Mouse (Mus musculus): ENCODE measurements around the gene Zfp119b. TPM values are rescaled to one million over a fixed set of nuclear protein-coding genes. Genes with fewer than 3 reads are reported as not detected.
A peak's percentile ranks its signal among the peaks of the same experiment; 100 is the strongest.

The Zfp119b gene
- polyA plus RNA-seq, 1 experiment: 0.27 TPM

DNA sequence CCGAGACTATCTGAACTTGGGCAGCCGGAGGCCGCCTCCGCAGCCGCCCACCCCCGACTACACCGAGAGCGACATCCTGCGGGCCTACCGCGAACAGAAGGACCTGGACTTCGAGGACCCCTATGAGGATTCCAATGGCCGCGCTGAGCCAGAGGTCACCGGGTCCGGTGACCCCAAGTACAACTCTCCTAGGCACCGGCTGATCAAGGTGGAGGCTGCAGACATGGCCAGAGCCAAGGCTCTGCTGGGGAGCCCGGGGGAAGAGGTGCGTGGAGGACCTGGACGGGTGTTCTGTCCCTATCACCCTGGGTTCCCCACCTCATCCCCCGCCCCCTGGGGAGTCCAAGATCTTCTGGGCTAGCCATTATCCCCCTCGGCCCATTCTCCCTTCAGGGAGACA, 22.2 kb upstream of the Zfp119b start:
- no peak overlapping the region for H3K4me3 ChIP-seq (ENCODE audit: extremely low read depth, insufficient read depth, insufficient read length)
- no peak overlapping the region for H3K27ac ChIP-seq (ENCODE audit: insufficient read depth, low read length)
- H3K27me3 ChIP-seq (ENCODE audit: control insufficient read depth, insufficient read depth, low read length): peaks cover 10% of the 10 kb centered on the region
- TF ChIP-seq POLR2A (IDR thresholded peaks at IDR 0.05; ENCODE audit: low read depth, low read length) (no peak), CTCF (IDR thresholded peaks at IDR 0.05; ENCODE audit: extremely low read depth, insufficient read depth, insufficient read length, insufficient replicate concordance) (no peak)
- WGBS: 53% methylated on average over 22 of the region's 22 CpGs
- H3K4me1 ChIP-seq (ENCODE audit: control insufficient read depth, insufficient read depth, insufficient read length): peaks cover 4% of the 10 kb centered on the region
- DNase-seq (ENCODE audit: low read depth in 1 of 2, low spot score in 2 of 2): no peak
- H3K36me3 ChIP-seq (ENCODE audit: control insufficient read depth, insufficient read depth, low read length): peaks cover 10% of the 10 kb centered on the region

DNA sequence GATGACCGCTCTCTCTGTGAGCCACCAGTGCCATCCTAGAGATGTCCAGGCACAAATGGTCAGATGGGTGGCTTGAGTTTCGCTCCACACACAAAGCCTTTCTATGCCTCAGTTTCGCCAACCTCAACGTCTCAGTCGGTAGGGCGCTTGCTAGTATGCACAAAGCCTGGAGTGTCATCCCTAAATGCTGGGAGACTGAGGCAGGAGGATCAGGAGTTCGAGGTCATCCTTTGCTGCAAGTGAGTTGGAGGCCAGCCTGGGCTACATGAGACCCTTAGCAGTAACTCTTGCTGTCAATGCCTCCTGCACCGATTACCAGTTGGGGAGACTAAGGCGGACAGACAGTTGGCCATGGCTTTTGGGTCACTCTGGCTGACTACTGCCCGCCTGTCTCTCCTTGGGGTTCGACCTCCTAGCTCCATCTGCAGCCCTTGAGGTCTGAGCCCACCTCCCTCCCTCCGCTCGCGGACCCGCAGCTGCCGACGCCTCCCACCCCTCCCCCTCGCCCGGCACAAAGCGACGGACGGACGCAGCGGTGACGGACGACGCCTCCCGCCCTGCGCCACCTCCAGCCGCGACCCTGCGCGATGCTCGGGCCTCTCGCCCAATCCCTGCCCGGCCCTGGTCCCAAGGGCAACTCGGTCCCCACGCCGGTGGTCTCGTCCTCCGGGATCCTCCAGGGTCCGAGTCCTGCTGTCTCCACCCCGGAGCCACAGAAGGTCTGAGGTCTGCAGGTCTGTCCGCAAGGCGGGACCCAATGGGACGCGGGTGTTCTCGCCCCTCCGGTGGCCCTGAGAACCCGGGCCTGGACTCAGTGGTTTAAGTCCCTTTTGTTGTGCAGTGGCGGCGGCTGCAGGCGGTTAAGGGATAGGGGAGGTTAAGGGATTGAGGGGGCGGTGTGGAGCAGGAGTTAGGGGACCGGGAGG, 20.9 kb upstream of the Zfp119b start, which contains the start of gene Shd:
Shd (plus strand) TSS at position 502 of the 926 bp plus-strand sequence.
- H3K4me3 ChIP-seq (ENCODE audit: extremely low read depth, insufficient read depth, insufficient read length): peak within 1 kb of the TSS; percentile 33; the same call in 1 of the 2 replicates
- no peak within 1 kb of the TSS for H3K27ac ChIP-seq (ENCODE audit: insufficient read depth, low read length)
- TF ChIP-seq CTCF (IDR thresholded peaks at IDR 0.05; ENCODE audit: extremely low read depth, insufficient read depth, insufficient read length, insufficient replicate concordance): no peak
- peaks cover 10% of the 10 kb centered on the region for H3K27me3 ChIP-seq (ENCODE audit: control insufficient read depth, insufficient read depth, low read length)
- peaks cover 4% of the 10 kb centered on the region for H3K4me1 ChIP-seq (ENCODE audit: control insufficient read depth, insufficient read depth, insufficient read length)
- WGBS: 11% methylated on average over 50 of the region's 55 CpGs
- no peak for DNase-seq (ENCODE audit: low read depth in 1 of 2, low spot score in 2 of 2)
- peaks cover 18% of the 10 kb centered on the region for H3K36me3 ChIP-seq (ENCODE audit: control insufficient read depth, insufficient read depth, low read length)

DNA sequence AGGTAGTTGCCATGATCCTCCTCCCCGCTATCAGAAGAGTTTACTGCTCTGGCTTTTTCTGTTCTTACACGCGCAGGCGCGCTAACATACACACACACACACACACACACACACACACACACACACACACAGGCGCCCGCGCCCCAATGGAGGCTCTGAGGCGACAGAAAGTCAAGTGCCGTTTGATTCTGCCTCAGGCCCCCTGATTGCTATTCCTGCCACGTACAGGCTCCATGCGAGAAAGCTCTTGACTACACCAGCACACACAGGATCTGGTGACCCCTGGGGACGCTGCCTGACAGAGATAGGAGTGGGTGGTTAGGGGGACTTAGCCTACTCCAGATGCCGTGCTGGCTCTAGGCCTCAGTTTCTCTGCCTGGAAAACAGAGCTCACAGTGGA, 20.3 kb upstream of the Zfp119b start:
- 51% methylated on average over 14 of the region's 14 CpGs for WGBS
- H3K27me3 ChIP-seq (ENCODE audit: control insufficient read depth, insufficient read depth, low read length): peaks cover 10% of the 10 kb centered on the region

DNA sequence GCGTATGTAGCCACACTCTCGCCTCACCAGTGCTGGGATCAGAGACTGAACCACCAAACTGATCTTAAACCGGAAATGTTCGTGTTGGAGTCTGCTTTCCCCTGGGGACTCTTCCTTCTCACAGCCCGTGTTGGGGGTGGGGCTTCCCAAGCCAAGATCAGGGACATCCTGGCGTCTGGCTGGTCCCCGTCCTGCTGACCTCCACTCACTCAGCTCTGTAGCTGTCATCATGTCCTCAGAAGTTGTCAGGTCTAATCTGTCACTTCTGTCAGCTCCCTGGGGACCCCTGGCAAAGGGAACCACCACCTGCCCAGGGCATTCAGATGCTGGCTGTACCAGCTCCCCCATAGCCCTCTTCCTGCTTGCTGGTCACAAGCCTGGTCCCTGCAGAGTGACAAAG, 18.9 kb upstream of the Zfp119b start:
- peaks cover 28% of the 10 kb centered on the region for H3K36me3 ChIP-seq (ENCODE audit: control insufficient read depth, insufficient read depth, low read length)
- DNase-seq (ENCODE audit: low read depth in 1 of 2, low spot score in 2 of 2): no peak
- TF ChIP-seq CTCF (IDR thresholded peaks at IDR 0.05; ENCODE audit: extremely low read depth, insufficient read depth, insufficient read length, insufficient replicate concordance): no peak
- no peak for TF ChIP-seq POLR2A (IDR thresholded peaks at IDR 0.05; ENCODE audit: low read depth, low read length)
- H3K4me3 ChIP-seq (ENCODE audit: extremely low read depth, insufficient read depth, insufficient read length): no peak overlapping the region
- H3K27ac ChIP-seq (ENCODE audit: insufficient read depth, low read length): no peak overlapping the region
- peaks cover 10% of the 10 kb centered on the region for H3K27me3 ChIP-seq (ENCODE audit: control insufficient read depth, insufficient read depth, low read length)
- WGBS: 73% methylated on average over 7 of the region's 7 CpGs
- peaks cover 4% of the 10 kb centered on the region for H3K4me1 ChIP-seq (ENCODE audit: control insufficient read depth, insufficient read depth, insufficient read length)

More for the DNA sequence above, 20.3 kb upstream of the Zfp119b start:
- Histone ChIP-seq H3K4me3 (ENCODE audit: extremely low read depth, insufficient read depth, insufficient read length) (no peak overlapping the region), H3K4me1 (ENCODE audit: control insufficient read depth, insufficient read depth, insufficient read length) (peaks cover 4% of the 10 kb centered on the region), H3K27ac (ENCODE audit: insufficient read depth, low read length) (no peak overlapping the region), H3K36me3 (ENCODE audit: control insufficient read depth, insufficient read depth, low read length) (peaks cover 22% of the 10 kb centered on the region)
- DNase-seq (ENCODE audit: low read depth in 1 of 2, low spot score in 2 of 2): no peak
- no peak for TF ChIP-seq POLR2A (IDR thresholded peaks at IDR 0.05; ENCODE audit: low read depth, low read length)
- no peak for TF ChIP-seq CTCF (IDR thresholded peaks at IDR 0.05; ENCODE audit: extremely low read depth, insufficient read depth, insufficient read length, insufficient replicate concordance)

DNA sequence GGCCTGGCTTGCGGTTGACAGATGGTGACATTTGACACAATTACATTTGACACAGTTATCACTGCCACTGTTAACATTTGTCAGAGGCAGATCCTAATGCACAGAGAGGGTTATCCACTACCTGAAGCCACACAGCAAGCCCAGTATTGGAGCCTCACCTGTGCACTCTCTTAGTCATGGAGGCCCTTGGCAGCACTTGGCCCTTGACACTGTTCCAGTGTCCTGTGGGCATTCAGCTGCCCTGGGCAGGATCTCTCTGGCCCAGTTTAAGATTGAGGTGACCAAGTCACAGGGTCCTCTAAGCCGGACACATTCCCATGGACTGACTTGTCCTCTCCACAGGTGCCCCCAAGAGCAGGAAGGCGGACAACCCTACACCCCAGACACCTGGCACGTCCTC, 17.9 kb upstream of the Zfp119b start:
- no peak overlapping the region for H3K4me3 ChIP-seq (ENCODE audit: extremely low read depth, insufficient read depth, insufficient read length)
- WGBS: 93% methylated on average over 4 of the region's 4 CpGs
- TF ChIP-seq CTCF (IDR thresholded peaks at IDR 0.05; ENCODE audit: extremely low read depth, insufficient read depth, insufficient read length, insufficient replicate concordance): no peak
- no peak for TF ChIP-seq POLR2A (IDR thresholded peaks at IDR 0.05; ENCODE audit: low read depth, low read length)
- peaks cover 28% of the 10 kb centered on the region for H3K36me3 ChIP-seq (ENCODE audit: control insufficient read depth, insufficient read depth, low read length)
- DNase-seq (ENCODE audit: low read depth in 1 of 2, low spot score in 2 of 2): no peak
- peaks cover 10% of the 10 kb centered on the region for H3K27me3 ChIP-seq (ENCODE audit: control insufficient read depth, insufficient read depth, low read length)
- peaks cover 4% of the 10 kb centered on the region for H3K4me1 ChIP-seq (ENCODE audit: control insufficient read depth, insufficient read depth, insufficient read length)
- no peak overlapping the region for H3K27ac ChIP-seq (ENCODE audit: insufficient read depth, low read length)

DNA sequence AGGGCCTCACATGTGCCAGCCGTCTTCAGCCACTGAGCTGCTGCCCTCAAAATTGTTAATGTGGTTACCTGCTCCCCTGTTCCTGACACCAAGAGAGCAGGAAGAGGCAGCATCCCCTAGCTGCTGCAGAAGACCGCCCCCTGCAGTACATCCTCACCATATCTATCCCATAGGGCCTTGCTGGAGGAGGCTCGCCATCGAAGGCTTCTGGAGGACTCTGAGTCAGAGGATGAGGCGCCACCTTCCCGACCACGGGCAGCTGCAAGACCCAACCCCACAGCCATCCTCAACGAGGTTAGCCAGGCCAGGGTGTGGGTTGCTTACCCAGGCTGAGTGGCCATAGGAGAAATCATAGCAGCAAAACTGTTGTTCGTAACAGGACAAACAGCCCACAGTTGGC, 15.7 kb upstream of the Zfp119b start:
- WGBS: 78% methylated on average over 9 of the region's 9 CpGs
- no peak overlapping the region for H3K27ac ChIP-seq (ENCODE audit: insufficient read depth, low read length)
- peaks cover under 1% of the 10 kb centered on the region for H3K27me3 ChIP-seq (ENCODE audit: control insufficient read depth, insufficient read depth, low read length)
- no peak overlapping the region for H3K4me3 ChIP-seq (ENCODE audit: extremely low read depth, insufficient read depth, insufficient read length)
- H3K36me3 ChIP-seq (ENCODE audit: control insufficient read depth, insufficient read depth, low read length): peaks cover 31% of the 10 kb centered on the region
- TF ChIP-seq CTCF (IDR thresholded peaks at IDR 0.05; ENCODE audit: extremely low read depth, insufficient read depth, insufficient read length, insufficient replicate concordance): no peak
- no peak for TF ChIP-seq POLR2A (IDR thresholded peaks at IDR 0.05; ENCODE audit: low read depth, low read length)
- no peak for DNase-seq (ENCODE audit: low read depth in 1 of 2, low spot score in 2 of 2)
- no peaks in the 10 kb centered on the region; the same call in 1 of the 2 replicates for H3K4me1 ChIP-seq (ENCODE audit: control insufficient read depth, insufficient read depth, insufficient read length)

DNA sequence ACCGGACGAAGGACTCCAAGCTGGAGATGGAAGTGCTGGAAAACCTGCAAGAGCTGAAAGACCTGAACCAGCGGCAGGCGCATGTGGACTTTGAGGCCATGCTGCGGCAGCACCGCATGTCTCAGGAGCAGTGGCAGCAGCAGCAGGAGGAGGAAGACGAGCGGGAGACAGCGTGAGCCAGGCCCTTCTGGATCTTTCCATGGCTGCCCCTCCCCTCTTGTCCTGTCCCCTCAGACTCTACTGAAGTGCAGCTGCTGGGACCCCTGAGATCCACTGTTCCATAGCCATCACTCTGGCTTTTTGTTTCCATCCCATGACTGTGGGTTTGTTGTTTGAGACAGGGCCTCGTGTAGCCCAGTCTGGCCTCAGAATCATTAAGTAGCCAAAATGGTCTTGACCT, 15.2 kb upstream of the Zfp119b start:
- H3K27me3 ChIP-seq (ENCODE audit: control insufficient read depth, insufficient read depth, low read length): no peaks in the 10 kb centered on the region
- H3K4me1 ChIP-seq (ENCODE audit: control insufficient read depth, insufficient read depth, insufficient read length): peaks cover 2% of the 10 kb centered on the region; the same call in 1 of the 2 replicates
- H3K27ac ChIP-seq (ENCODE audit: insufficient read depth, low read length): no peak overlapping the region
- H3K36me3 ChIP-seq (ENCODE audit: control insufficient read depth, insufficient read depth, low read length): peaks cover 31% of the 10 kb centered on the region
- DNase-seq (ENCODE audit: low read depth in 1 of 2, low spot score in 2 of 2): no peak
- 94% methylated on average over 10 of the region's 10 CpGs for WGBS
- H3K4me3 ChIP-seq (ENCODE audit: extremely low read depth, insufficient read depth, insufficient read length): no peak overlapping the region
- TF ChIP-seq POLR2A (IDR thresholded peaks at IDR 0.05; ENCODE audit: low read depth, low read length): no peak
- TF ChIP-seq CTCF (IDR thresholded peaks at IDR 0.05; ENCODE audit: extremely low read depth, insufficient read depth, insufficient read length, insufficient replicate concordance): no peak
